Mouse (Mus musculus) limb, embryonic 10.5 days (tissue): Measurements from ENCODE around the gene Zfp213. TPM values are rescaled to one million over a fixed set of nuclear protein-coding genes. Genes with fewer than 3 reads are reported as not detected.
"Not testable (repeated sequence)": the region's sequence is repeated elsewhere in the genome, so short reads cannot be mapped to it uniquely, and the experiment has no call there.

Experiments used
- DNase-seq: peaks from one replicate; pipeline ENCODE4 v3.0.0-alpha.2; 2017; ENCODE audit warnings: low spot score
- H3K27ac ChIP-seq: fragments of 300-500 bp; sonication (generic); 2 replicates; pipeline ENCODE4 v1.5.1; 2016; ENCODE audit warnings: mild to moderate bottlenecking
- H3K27me3 ChIP-seq: fragments of 300-500 bp; sonication (generic); 2 replicates; pipeline ENCODE4 v1.6.1; 2016; ENCODE audit warnings: low read depth, mild to moderate bottlenecking; ENCODE audit not compliant: poor library complexity, severe bottlenecking
- H3K36me3 ChIP-seq: fragments of 300-500 bp; sonication (generic); 2 replicates; pipeline ENCODE4 v1.6.1; 2016; ENCODE audit warnings: mild to moderate bottlenecking, moderate library complexity
- H3K4me1 ChIP-seq: fragments of 300-500 bp; sonication (generic); 2 replicates; pipeline ENCODE4 v1.6.1; 2016
- H3K4me3 ChIP-seq: fragments of 300-500 bp; sonication (generic); 2 replicates; pipeline ENCODE4 v1.5.1; 2016; ENCODE audit warnings: mild to moderate bottlenecking, moderate library complexity
- H3K9me3 ChIP-seq: fragments of 300-500 bp; sonication (generic); replicated peaks from 2 replicates; pipeline ENCODE4 v1.6.1; 2016; ENCODE audit warnings: mild to moderate bottlenecking
- WGBS: fragments of 180-500 bp; shearing (Covaris S2); methylation state at CpG from one replicate; pipeline ENCODE4 v1.1.7; 2016; 5-methylcytosine and 5-hydroxymethylcytosine counted together
- polyA plus RNA-seq: library from polyadenylated mRNA; unstranded; fragments of >200 nt; fragmentation: Nextera tagmentation; extraction: Ambion mirVana; gene quantifications from 2 replicates; pipeline ENCODE4 v1.2.1, GENCODE M21; 2016

Gene Zfp213
- polyA plus RNA-seq, 1 experiment from 2014 or later = 31.9 TPM

GRCm38 (mm10) chr17:23595139-23595538, 31.1 kb upstream of the Zfp213 start:
- H3K9me3 ChIP-seq, DNase-seq, H3K27ac ChIP-seq, H3K36me3 ChIP-seq, H3K4me3 ChIP-seq, H3K27me3 ChIP-seq: not testable (repeated sequence)
- H3K4me1 ChIP-seq = peaks cover 25% of the 10 kb centered on the region
- 81% methylated on average over 4 of the region's 4 CpGs for WGBS

GRCm38 (mm10) chr17:23592926-23593300, 28.9 kb upstream of the Zfp213 start:
- Histone ChIP-seq H3K4me3 (peak overlapping the region; percentile 62), H3K27ac (peak overlapping the region; percentile 88), H3K27me3 (no peaks in the 10 kb centered on the region), H3K36me3 (no peaks in the 10 kb centered on the region), H3K4me1 (peaks cover 4% of the 10 kb centered on the region), H3K9me3 (no peaks in the 10 kb centered on the region)
- WGBS = 13% methylated on average over 13 of the region's 13 CpGs
- no peak for DNase-seq

DNA sequence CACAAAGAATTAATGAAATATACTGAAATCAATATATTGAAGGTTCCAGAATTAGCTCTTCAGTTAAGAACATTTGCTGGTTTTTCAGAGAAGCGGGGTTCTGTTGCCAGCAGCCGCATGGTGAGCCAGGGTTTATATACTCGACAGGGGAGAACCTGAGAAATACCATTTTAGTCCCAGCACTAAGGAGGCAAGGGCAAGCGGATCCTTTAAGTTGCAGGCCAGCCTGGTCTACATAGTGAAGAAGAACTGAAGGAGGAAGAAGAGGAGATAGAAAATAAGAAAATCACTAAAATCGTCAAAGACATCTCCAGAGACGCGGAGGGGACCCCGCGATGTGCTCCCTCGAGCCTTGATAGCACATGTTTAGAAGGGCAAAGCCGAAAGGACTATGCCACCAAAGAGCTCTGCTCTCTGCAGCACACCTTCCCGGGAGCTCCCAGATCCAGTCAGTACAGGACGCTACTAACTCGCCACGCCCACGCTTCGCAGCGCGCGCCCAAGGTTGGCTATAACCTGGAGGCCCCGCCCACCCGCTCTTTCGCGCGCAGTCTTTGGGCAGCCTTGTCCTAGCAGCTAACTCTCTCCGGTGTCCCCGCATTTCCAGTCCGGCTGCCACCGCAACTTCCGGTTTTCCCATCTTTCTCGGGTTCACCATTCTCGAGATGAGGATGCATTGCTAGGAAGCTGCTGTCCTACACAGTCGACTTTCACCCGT, 28.3 kb upstream of the Zfp213 start:
- H3K27ac ChIP-seq = peak overlapping the region; percentile 88
- peak; percentile 100 for DNase-seq
- H3K9me3 ChIP-seq = no peaks in the 10 kb centered on the region
- 8% methylated on average over 34 of the region's 34 CpGs for WGBS
- H3K4me3 ChIP-seq = peak overlapping the region; percentile 62
- H3K4me1 ChIP-seq = peaks cover 4% of the 10 kb centered on the region
- H3K36me3 ChIP-seq = no peaks in the 10 kb centered on the region
- no peaks in the 10 kb centered on the region for H3K27me3 ChIP-seq

GRCm38 (mm10) chr17:23587253-23587652, 23.2 kb upstream of the Zfp213 start:
- H3K27me3 ChIP-seq = no peaks in the 10 kb centered on the region
- H3K36me3 ChIP-seq = peaks cover 15% of the 10 kb centered on the region
- 78% methylated on average over 2 of the region's 2 CpGs for WGBS
- no peak overlapping the region for H3K4me3 ChIP-seq
- H3K27ac ChIP-seq = no peak overlapping the region
- H3K4me1 ChIP-seq = peaks cover 27% of the 10 kb centered on the region
- H3K9me3 ChIP-seq = no peaks in the 10 kb centered on the region
- no peak for DNase-seq

GRCm38 (mm10) chr17:23585721-23586491, 21.9 kb upstream of the Zfp213 start:
- peak; percentile 78 for DNase-seq
- H3K27ac ChIP-seq = peak overlapping the region; percentile 85

DNA sequence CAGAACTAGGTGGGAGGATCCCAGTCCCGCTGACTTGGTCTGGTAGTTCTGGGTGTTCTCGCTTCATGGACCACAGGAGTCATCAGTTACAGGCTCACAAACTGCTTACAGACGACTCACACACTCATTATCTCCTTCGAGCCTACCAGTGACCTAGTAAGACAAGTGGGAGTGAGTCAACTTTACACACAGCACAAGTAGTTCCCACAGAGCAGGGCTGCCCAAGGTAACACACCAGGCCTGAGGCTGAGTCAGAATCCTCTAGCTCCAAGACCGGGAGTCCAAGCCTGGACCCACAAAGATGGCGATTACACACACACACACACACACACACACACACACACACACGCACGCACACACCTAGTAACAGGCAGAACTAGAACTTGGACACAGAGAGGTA, 20.7 kb upstream of the Zfp213 start:
- no peaks in the 10 kb centered on the region for H3K9me3 ChIP-seq
- H3K27me3 ChIP-seq = no peaks in the 10 kb centered on the region
- H3K27ac ChIP-seq = no peak overlapping the region
- DNase-seq = no peak
- WGBS = 89% methylated on average over 8 of the region's 8 CpGs
- peaks cover 25% of the 10 kb centered on the region for H3K4me1 ChIP-seq
- peaks cover 37% of the 10 kb centered on the region for H3K36me3 ChIP-seq
- H3K4me3 ChIP-seq = peak overlapping the region; percentile 77

More at GRCm38 (mm10) chr17:23585721-23586491, 21.9 kb upstream of the Zfp213 start:
- H3K4me3 ChIP-seq = peak overlapping the region; percentile 77
- peaks cover 25% of the 10 kb centered on the region for H3K4me1 ChIP-seq
- H3K9me3 ChIP-seq = no peaks in the 10 kb centered on the region
- WGBS = under 1% methylated on average over 22 of the region's 22 CpGs
- H3K36me3 ChIP-seq = peaks cover 26% of the 10 kb centered on the region
- H3K27me3 ChIP-seq = no peaks in the 10 kb centered on the region

DNA sequence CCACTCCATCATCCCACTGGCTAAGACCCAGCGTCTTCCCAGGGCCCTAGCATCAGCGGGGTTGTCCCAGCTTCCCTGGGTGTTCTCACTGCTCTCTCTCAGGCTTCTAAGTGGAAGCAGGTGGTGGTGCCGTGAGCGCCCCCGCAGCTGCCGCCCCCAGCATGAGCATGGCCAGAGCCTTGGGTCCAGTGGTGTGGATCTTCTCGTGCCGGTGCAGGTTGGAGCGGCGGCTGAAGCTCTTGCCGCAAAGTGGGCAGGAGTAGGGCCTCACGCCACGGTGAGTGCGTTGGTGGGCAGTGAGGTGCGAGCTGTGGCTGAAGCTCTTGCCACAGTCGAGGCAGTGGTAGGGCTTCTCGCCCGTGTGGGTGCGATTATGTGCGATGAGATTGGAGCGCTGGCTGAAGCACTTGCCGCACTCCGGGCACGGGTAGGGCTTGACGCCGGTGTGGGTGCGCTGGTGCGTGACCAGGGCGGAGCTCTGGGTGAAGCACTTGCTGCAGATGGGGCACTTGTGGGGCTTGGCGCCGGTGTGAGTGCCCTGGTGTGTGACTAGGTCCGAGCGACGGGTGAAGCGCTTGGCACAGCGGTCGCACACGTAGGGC, 12.0 kb upstream of the Zfp213 start:
- no peaks in the 10 kb centered on the region; the same call in 1 of the 2 replicates for H3K9me3 ChIP-seq
- no peak overlapping the region for H3K4me3 ChIP-seq
- no peak overlapping the region for H3K27ac ChIP-seq
- 95% methylated on average over 38 of the region's 38 CpGs for WGBS
- no peaks in the 10 kb centered on the region for H3K27me3 ChIP-seq
- no peaks in the 10 kb centered on the region for H3K4me1 ChIP-seq
- H3K36me3 ChIP-seq = peaks cover 83% of the 10 kb centered on the region
- no peak for DNase-seq

- peaks cover 64% of the 10 kb centered on the region for H3K36me3 ChIP-seq
- no peaks in the 10 kb centered on the region for H3K27me3 ChIP-seq
- no peak for DNase-seq
- WGBS = 92% methylated on average over 8 of the region's 8 CpGs
- no peaks in the 10 kb centered on the region for H3K4me1 ChIP-seq
- H3K9me3 ChIP-seq = no peaks in the 10 kb centered on the region; the same call in 1 of the 2 replicates
- no peak overlapping the region for H3K4me3 ChIP-seq
- no peak overlapping the region for H3K27ac ChIP-seq
These were observed 10.1 kb upstream of the Zfp213 start for GRCm38 (mm10) chr17:23574130-23574529.

- H3K4me1 ChIP-seq = no peaks in the 10 kb centered on the region
- H3K27ac ChIP-seq = no peak overlapping the region
- no peaks in the 10 kb centered on the region; the same call in 1 of the 2 replicates for H3K9me3 ChIP-seq
- peaks cover 46% of the 10 kb centered on the region for H3K36me3 ChIP-seq
- H3K27me3 ChIP-seq = no peaks in the 10 kb centered on the region
- no peak overlapping the region for H3K4me3 ChIP-seq
- WGBS = 84% methylated on average over 6 of the region's 6 CpGs
- DNase-seq = no peak
These were observed 8.0 kb upstream of the Zfp213 start for GRCm38 (mm10) chr17:23572059-23572458.

GRCm38 (mm10) chr17:23571084-23571483, 7.0 kb upstream of the Zfp213 start:
- DNase-seq = no peak
- no peak overlapping the region for H3K4me3 ChIP-seq
- no peaks in the 10 kb centered on the region for H3K4me1 ChIP-seq
- peaks cover 36% of the 10 kb centered on the region for H3K36me3 ChIP-seq
- no peaks in the 10 kb centered on the region for H3K9me3 ChIP-seq
- no peak overlapping the region for H3K27ac ChIP-seq
- H3K27me3 ChIP-seq = no peaks in the 10 kb centered on the region
- WGBS = 28% methylated on average over 5 of the region's 5 CpGs

- 45% methylated on average over 6 of the region's 6 CpGs for WGBS
- H3K27ac ChIP-seq = no peak overlapping the region
- peaks cover 1% of the 10 kb centered on the region for H3K4me1 ChIP-seq
- no peak for DNase-seq
- H3K36me3 ChIP-seq = peaks cover 26% of the 10 kb centered on the region
- H3K4me3 ChIP-seq = no peak overlapping the region
- no peaks in the 10 kb centered on the region for H3K9me3 ChIP-seq
- H3K27me3 ChIP-seq = no peaks in the 10 kb centered on the region
These were observed 6.0 kb upstream of the Zfp213 start for GRCm38 (mm10) chr17:23570017-23570416.

DNA sequence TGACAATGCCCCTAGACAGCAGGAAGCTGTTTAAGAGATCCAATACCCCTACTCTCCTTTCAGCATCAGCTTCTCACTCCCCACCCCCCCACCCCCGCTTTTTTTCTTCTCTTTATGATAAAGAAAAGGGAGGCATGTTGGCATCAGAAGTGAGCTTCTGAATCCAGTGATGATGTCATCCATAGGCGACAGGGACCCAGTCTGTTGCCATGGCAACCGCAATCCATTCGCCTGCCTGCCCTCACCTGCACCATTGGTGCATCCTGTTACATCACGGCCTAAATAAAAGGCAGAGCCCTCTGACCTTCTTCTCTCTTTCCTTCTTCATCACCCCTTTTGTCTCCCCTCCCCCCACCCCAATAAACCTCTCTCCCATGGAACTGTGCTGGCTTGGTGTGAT, 4.3 kb upstream of the Zfp213 start:
- peaks cover 6% of the 10 kb centered on the region for H3K4me1 ChIP-seq
- 37% methylated on average over 5 of the region's 5 CpGs for WGBS
- H3K4me3 ChIP-seq = no peak overlapping the region
- no peaks in the 10 kb centered on the region for H3K9me3 ChIP-seq
- no peak overlapping the region for H3K27ac ChIP-seq
- peaks cover 10% of the 10 kb centered on the region for H3K36me3 ChIP-seq
- DNase-seq = no peak
- H3K27me3 ChIP-seq = no peaks in the 10 kb centered on the region

GRCm38 (mm10) chr17:23566787-23567186, 2.7 kb upstream of the Zfp213 start:
- H3K27me3 ChIP-seq = no peaks in the 10 kb centered on the region
- 62% methylated on average over 5 of the region's 5 CpGs for WGBS
- no peak overlapping the region for H3K27ac ChIP-seq
- no peaks in the 10 kb centered on the region for H3K36me3 ChIP-seq
- no peaks in the 10 kb centered on the region for H3K9me3 ChIP-seq
- H3K4me1 ChIP-seq = peaks cover 6% of the 10 kb centered on the region
- no peak for DNase-seq
- no peak overlapping the region for H3K4me3 ChIP-seq
